Mouse (Mus musculus) ES-CJ7 (cell line): Measurements from ENCODE around the gene Tfrc.
"Not testable (repeated sequence)": the region's sequence is repeated elsewhere in the genome, so short reads cannot be mapped to it uniquely, and the experiment has no call there.

Experiments
- DNase-seq: peaks from one replicate; pipeline ENCODE4 v3.0.0; 2011; ENCODE audit warnings: low read depth, low spot score

The Tfrc gene

DNA sequence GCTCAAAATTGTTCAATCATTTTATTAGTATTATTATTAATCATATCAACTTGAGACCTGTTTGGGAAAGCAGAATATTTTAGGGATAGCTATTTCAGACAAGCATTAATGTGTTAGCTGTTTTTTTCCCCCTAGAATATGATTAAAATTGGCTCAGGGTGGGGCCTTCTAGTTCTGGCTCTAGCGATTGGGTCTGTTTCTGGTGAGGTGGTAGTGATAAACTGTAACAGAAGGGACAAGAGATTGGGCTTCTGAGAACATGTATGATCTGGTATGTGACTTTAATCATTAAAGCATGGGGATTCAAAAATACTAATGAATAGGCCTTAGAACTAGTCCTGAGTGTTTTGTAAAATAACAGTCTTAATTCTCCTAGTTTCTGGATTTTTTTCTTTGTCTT lies 3.3 kb downstream of the Tfrc start:
- DNase-seq, result no peak

DNA sequence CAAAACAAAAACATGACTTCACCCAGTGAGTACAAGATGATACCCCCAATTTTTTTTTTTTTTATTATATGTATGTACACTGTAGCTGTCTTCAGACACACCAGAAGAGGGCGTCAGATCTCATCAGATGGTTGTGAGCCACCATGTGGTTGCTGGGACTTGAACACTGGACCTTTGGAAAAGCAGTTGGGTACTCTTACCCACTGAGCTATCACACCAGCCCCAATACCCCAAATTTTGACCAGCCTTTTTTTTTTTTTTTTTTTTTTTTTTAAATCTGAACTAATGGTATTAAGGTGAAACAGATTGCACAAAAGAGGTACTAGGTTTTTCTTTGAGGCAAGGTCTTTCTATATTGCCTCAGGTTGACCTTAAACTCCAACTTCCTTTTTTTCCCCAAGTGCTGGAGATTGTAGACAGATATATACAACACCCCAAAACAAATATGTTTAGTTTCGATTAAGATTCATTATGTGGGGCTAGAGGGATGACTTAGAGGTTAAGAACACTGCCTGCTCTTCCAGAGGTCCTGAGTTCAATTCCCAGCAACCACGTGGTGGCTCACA lies 4.6 kb downstream of the Tfrc start:
- DNase-seq, result no peak

DNA sequence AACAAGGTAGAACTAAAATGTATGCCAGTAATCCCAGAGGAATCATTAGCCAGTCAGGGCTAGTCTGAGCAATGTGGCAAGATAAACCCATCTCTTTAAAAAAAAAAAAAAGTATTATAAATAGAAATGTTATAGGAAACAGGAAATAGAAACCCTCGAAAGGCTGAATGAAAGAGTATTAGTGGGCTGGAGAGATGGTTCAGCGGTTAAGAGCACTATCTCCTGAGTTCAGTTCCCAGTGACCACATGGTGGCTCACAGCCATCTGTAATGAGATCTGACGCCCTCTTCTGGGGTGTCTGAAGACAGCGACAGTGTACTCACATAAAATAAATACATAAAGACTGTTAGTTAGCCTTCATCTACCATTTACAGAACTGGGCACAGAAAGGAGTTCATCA lies 5.3 kb downstream of the Tfrc start:
- DNase-seq, result no peak

DNA sequence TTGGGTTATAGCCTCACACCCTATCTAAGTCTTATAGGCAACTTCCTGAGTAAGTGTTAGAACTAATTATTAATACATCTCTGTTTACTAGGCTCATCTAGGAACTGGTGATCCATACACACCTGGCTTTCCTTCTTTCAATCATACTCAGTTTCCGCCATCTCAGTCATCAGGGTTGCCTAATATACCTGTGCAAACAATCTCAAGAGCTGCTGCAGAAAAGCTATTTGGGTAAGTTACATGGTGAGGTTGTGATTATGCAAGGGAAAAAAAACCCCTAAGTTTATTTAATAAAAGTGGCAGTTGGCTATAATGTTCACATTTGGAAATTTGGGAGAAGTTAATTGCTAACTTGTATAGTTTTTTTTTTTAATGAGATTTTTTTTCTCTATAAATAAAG lies 10.2 kb downstream of the Tfrc start:
- DNase-seq, result no peak

DNA sequence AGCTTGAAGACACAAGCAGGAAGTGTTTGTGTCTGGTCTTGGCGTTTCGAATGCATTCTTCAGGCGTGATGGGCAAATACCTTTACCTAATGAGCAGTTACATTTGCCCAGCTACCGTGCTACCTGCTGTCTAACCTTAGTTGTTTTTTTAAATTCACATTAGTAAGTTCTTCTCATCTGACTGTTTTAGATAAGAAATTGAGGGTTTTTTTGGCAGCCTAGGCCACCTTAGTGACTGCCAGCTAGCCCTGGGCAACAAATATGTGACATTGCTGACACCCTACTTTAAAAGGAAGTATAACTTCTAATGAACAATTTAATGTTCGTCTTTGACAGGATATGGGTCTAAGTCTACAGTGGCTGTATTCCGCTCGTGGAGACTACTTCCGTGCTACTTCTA lies 19.4 kb downstream of the Tfrc start:
- DNase-seq, result no peak

DNA sequence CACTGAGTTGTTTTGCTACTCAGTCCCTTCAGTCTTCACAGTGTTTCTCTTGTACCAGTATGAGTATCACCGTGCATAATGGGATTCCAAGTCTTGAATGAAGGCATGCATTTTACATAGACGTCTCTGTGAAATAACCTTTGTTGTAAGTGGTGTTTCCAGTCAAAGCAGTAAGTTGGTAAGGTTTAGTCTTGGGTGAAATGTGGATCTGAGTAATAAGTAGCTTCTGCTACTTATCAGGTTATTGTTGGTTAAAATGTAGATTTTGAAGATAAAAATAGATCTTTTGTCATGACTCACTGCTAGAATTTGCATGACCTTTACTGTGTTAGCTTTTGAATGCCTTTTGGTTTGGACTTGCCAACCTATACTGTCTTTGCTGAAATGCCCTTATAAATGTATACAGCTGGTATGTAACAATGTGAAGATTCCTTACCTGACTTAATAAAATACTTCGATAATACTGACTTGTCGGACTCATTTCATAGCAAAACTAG lies 23.7 kb downstream of the Tfrc start:
- DNase-seq, result no peak

DNA sequence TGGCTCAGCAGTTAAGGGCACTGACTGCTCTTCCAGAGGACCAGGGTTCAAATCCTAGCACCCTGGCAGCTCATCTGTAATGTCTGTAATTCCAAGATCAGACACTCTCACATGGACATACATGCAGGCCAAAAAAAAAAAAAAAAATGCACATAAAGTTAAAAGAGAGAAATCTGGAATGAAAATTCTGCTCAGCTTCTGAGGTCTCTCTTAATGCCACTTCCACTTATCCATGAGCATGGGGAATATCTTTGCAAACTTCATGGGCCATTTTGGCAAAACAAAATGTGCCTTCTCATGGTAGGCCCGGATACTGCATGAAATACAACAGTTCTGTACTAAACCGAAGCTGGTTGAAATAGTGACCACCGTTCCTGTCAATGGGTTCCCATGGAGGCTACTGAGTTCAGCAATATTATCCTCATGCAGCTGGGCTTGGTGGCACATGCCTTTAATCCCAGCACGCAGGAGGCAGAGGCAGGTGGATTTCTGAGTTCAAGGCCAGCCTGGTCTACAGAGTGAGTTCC lies 24.8 kb downstream of the Tfrc start:
- DNase-seq, result no peak

DNA sequence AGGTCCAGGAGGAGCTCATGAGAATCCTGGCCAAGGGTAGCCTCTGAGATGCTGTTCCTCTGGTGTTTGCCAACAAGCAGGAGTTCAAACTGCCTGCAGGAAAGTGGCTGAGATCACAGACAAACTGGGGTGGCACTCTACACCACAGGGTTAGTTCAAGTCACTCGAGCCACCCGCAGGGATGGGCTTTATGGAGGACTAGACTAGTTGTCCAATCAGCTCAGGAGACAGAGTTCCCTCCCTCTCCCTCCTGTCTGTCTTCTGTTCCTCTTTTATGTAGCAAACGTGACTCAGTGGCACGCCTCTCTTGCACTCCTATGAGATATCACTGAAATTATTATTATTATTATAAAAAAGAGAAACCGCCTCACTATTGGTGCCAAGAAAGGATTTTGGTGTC lies 25.5 kb downstream of the Tfrc start:
- DNase-seq, result no peak

DNA sequence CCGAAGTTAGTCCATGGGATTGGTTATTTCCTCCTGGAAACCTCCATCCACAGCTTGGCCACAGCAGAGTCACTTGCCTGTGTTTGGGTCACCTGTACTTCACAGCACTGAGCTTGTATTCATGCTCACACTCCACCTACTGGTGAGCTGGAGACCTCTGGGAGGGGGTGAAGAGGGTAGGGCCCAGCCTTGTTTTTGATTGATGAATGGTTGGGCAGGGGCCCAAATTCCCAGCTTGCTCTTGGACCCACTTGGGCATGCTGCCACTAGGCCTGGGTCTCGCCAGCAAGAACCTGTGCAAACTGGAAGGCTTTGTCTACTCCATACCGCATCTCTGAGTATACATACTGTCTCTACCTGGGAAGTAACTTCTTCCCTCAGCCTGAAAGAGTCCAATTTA lies 26.6 kb downstream of the Tfrc start:
- peak; percentile 90 for DNase-seq

DNA sequence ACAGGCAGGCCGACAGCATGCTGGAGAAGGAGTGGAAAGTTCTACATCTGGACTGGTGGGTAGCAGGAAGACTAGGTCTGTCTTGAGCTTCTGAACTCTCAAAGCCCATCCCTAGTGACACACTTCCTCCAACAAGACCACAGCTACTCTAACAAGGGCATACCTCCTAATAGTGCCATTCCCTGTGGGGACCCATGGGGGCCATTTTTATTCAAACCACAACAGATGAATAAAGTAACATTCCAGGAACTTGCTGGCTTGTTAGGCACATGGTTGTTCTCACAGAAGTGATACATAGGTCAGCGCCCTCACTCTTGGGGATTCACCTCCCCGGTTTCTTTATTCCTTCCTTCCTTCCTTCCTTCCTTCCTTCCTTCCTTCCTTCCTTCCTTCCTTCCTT lies 27.6 kb downstream of the Tfrc start:
- DNase-seq, result no peak

DNA sequence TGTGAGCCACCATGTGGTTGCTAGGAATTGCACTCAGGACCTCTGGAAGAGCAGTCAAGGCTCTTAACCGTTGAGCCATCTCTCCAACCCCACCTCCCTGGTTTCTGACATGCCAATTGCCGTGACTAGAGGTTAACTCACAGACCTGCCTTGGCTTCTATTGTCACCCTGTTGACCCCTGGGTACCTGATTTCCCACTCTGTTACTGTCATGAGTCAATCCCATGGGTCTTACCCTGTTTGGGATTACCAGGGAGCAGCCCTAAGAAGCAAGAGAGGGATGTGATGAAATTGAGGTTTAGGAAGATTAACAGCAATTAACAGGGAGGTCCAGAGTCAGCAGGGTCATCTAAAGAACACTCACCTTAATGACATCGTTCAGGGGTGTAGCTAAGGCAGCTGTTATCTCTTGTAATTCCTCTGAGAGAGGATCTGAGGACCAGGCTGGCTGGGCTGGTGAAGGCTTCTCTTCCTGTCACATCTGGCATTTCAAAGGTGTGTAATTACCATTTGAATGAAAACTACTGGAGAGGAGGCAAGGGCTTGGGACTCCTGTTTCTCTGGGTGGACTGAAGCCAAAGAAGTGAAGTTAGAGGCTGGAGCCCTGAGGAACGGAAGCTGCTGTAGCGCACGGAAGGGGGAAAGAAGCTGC lies 28.3 kb downstream of the Tfrc start:
- DNase-seq, result peak; percentile 93

DNA sequence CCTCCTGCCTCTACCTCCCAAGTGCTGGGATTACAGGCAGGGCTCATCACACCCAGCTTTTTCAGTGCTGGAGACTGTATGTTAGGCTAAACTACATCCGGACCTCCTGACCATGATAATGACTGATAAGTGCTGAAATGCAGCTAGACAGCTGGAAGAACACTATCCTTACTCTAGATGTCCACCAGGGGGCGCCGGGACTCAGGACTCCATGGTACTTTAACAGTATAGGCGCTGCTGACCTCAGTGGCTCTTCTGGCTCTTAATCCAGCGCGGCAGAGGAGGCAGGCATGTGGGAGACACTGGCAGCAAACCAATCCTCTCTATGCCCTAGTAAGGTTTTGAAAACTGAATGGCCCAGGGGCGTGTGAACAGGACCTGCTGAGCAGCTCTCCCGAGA lies 29.8 kb downstream of the Tfrc start:
- peak; percentile 92 for DNase-seq

DNA sequence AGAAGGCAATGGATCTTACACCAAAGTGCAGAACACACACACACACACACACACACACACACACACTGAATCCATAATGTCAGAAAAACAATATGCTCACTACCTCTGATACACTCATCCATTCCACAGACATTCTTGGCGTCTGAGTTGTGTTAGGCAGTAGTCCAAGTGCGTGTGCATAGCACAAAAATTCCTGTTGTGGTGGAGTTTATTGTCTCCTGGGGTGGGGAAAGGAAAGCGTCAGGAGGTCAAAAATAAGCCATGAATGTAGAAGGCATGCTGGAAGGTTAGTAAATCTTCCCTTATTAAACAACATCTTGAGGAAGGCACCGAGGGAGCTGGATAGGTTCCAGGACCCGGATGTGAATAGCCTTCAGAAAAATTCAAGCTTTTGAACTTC lies 31.4 kb downstream of the Tfrc start:
- no peak for DNase-seq

DNA sequence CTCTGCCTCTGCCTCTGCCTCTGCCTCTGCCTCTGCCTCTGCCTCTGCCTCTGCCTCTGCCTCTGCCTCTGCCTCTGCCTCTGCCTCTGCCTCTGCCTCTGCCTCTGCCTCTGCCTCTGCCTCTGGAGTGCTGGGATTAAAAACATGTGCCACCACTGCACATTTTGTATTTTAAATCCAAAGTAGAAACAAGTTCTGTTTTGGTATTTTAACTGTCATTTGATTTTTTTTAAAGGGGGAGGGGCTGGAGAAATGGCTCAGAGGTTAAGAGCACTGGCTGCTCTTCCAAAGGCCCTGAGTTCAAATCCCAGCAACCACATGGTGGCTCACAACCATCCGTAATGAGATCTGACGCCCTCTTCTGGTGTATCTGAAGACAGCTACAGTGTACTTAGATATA lies 32.0 kb downstream of the Tfrc start:
- not testable (repeated sequence) for DNase-seq

DNA sequence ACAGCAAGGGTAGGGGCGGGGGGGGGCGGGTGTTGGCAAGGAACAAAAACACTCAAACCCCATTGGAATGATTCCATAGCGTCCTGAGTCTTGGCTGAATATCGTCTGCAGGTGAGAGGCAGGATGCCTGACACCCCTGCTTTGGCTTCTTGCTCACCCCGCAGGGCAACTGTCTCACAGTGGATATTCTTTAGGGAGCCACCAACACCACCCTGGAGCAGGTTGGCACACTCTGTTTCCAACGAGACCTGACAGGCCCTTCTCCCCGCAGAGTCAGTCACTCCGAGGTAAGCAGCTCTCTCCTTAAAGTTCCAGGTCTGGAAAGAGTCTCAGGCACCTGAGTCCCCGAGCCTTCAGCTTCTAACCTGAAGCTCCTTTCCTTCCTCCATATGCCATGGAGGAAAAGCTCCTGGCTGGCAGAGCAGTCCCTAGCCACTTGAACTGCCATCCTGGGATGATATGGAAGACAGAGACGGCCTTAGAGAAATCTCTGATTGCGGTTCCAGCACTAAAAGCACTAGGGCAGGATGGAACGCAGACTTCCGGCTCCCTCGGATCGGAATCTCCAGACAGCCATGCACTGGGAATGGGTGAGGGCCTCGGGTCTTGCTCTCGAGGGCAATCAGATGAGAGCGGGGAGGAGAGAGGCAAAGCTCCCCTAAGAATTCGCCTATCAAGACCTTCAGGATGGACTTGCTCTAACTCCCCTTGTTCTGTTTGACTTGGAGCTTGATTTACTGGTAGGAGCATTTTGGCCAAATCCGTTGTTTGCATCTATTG lies 32.9 kb downstream of the Tfrc start:
- DNase-seq, result no peak

DNA sequence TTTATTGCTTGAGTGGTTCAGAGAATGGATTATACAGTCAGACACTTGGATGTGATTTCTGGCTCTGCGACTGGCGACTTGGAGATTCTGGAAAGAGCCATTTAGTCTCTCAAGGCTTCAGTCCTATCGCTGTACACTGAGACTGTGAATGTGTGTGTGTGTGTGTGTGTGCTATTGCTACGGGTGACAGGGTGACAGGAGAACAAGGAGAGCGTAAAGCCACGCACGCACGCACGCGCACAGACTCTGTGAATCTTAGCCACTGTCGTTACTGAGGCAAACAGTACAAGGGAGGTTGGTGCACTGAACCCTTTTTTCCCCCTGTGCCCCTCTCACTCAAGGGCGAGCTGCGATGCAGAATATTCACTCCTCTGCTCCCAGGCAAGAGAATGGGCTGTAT lies 33.6 kb downstream of the Tfrc start:
- DNase-seq, result peak; percentile 58

DNA sequence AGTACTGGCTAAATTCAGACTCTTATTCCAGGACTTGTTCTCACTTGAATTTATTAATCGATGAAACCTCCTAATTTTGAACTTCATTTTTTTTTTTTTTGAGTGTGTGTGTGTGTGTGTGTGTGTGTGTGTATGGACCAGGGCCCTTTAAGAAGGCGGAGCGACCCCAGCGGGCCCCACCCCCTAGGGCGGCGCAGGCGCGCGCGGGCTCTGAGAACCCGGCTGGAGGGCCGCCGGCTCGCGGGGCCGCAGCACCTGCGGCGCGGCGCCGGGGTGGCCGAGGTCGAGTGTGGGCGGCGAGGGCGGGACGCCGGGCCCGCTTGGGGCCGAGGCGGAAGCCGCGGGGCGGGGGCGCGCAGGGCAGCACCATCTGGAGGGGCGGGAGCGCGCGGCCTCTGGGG lies 34.9 kb downstream of the Tfrc start, which contains the start of gene Tnk2:
Gene Tnk2, plus strand, starts transcription at position 214 of the 401 bp plus-strand sequence.
- DNase-seq, result peak; percentile 84

DNA sequence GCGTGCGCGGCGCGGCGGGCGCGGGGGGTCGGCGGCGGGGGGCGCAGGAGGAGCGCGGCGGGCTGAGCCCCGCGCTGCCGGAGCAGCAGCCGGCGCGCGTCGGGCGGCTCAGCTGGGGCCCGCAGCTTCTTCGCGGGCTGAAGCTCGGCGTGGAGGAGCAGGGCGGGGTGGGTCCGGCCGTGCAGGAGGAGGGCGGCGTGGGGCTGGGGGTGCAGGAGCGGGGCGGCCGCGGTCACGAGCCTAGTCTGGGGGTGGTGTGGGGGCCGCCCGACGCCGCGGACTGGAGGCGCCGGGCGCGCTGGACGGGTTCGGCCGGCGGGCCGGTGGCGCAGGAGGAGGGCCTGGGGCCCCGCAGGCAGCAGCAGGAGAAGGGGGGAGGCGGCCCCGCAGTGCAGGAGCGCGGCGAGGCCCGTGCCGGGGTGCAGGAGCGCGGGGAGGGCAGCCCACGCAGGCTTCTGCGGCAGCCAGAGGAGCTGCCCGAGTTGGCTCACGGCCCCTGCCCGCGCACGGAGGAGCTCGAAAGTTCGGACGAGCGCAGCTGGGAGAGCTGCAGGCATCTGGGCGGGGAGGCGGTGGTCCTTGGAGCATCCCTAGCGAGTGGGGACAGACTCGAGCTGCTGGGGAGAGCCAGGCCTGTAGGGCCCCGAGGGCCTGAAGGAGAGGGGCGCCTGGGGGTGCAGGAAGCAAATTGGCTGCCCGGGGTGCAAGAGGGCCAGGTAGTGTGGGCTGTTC lies 35.5 kb downstream of the Tfrc start:
- DNase-seq, result no peak

DNA sequence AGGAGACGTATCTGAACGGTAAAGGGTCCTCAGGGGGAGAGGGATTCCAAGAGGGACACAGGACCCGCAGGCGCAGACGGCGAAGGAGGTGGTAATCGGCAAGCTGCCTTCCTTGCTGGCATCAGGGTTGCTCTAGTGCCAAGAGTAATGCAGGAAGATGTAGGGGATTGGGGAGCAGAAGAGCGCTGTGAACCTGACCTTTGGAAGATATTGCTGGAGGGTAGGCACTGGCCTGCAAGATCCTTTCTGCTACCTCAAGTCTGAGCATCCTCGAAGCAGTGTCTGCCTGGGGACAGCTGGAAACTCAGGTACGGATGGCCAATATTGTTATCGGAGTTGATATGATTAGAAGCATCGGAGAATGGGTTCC lies 36.1 kb downstream of the Tfrc start:
- no peak for DNase-seq

DNA sequence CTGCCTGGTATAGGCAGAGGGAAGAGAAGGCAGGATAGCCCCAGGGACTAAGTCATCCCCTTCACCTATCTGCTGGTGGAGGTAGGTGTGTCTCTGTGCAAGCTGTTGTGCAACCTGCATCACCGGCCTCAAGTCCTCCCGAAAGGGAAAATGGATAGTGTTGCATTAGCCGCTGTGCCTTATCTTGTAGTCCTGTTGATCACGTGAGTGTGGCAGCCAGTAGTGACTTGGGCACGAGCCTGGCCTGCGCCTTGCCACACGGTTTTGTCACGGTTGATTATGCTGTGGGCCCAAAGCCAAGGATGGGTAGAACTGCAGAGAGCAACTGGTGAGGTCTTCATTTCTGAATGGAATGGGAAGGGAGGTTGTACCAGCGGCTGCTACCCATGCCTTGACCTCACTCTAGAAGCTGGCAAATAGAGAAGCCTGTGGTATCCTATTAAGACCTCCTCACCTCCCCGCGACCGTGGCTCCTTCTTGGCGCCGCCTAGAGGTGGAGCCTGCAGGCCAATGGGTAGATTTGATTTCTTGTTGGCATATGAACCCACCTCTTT lies 36.7 kb downstream of the Tfrc start:
- peak; percentile 50 for DNase-seq

DNA sequence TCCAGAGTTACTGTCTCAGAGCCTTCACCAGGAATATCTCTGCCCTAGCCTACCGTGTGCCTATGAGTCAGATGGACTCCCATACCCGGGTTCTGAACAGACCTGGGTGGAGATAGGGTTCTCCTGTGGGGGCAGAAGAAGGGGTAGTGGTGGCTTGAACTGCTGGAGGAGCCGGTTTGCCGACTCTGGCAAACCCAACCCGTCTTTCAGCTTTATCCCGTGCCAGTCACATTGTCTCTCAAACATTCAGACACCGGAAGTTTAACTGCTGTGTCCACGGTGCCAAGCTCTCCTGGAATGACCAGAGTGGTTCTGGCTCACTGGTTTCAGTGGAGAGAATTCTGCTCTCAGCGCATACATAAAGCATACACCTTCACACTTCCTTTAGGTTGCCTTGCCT lies 37.3 kb downstream of the Tfrc start:
- DNase-seq, result no peak

DNA sequence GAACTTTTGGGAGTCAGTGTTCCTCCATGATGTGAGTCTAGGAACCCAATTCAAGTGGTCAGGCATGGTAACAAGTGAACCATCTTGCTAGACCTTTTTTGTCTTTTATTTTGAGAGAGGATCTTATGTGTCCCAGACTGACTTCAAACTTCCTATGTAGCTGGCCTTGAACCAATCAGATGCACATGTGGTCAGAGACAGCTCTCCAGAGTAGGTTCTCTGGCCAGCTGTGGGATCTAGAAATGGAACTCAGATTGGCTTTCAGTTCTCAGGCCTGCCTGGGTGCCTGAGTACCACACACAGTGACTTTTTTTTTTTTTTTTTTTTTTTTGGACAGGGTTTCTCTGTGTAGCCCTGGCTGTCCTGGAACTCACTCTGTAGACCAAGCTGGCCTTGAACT lies 39.0 kb downstream of the Tfrc start:
- DNase-seq, result no peak
